Mouse (Mus musculus) kidney, adult 2 months (tissue): ENCODE measurements around the gene Akt2.

Source experiments
- CTCF ChIP-seq: fragments of 200-500 bp; conservative IDR thresholded peaks from 2 replicates; pipeline ENCODE4 v1.5.1; 2011; ENCODE audit warnings: low read depth, mild to moderate bottlenecking, control low read depth, low read length, moderate library complexity, mixed read lengths; ENCODE audit not compliant: insufficient read depth, insufficient read length
- POLR2A ChIP-seq: fragments of 200-500 bp; IDR thresholded peaks from one replicate; pipeline ENCODE4 v1.6.1; 2011; ENCODE audit warnings: low read depth, low read length, control low read depth

- TF ChIP-seq CTCF (no peak), POLR2A (no peak)
Measured at GRCm38 (mm10) chr7:27609285-27609684, 17.9 kb downstream of the Akt2 start.
